Mouse (Mus musculus) MEL (cell line): ENCODE results near the gene Vax1.

Source experiments
- CHD1 ChIP-seq: IDR thresholded peaks from 2 replicates; pipeline ENCODE4 v1.6.1; 2012; ENCODE audit warnings: low read depth, mild to moderate bottlenecking, inconsistent platforms, low read length, improper control_type of control experiment
- CTCF ChIP-seq, 3 experiments: IDR thresholded peaks in 2 of 3; conservative IDR thresholded peaks in 1 of 3; 2 replicates each; pipeline ENCODE4 v1.5.1; 2011 to 2012; ENCODE audit warnings: low read length in 3 of 3, low read depth in 2 of 3, mild to moderate bottlenecking in 2 of 3, improper control_type of control experiment in 1 of 3, inconsistent platforms in 1 of 3, mixed read lengths in 1 of 3, moderate library complexity in 1 of 3; ENCODE audit not compliant: control insufficient read depth in 1 of 3, insufficient read depth in 1 of 3, poor library complexity in 1 of 3, severe bottlenecking in 1 of 3
- E2F4 ChIP-seq: IDR thresholded peaks from 2 replicates; pipeline ENCODE4 v1.6.1; 2011; ENCODE audit warnings: low read depth, low read length, improper control_type of control experiment, borderline replicate concordance
- ELF1 ChIP-seq: IDR thresholded peaks from 2 replicates; pipeline ENCODE4 v1.6.1; 2014; ENCODE audit warnings: low read depth, mild to moderate bottlenecking, inconsistent platforms, low read length, improper control_type of control experiment, moderate library complexity
- KAT2A ChIP-seq: conservative IDR thresholded peaks from 2 replicates; pipeline ENCODE4 v1.6.1; 2012; ENCODE audit warnings: low read depth, low read length, improper control_type of control experiment, inconsistent platforms
- MAFK ChIP-seq: IDR thresholded peaks from 2 replicates; pipeline ENCODE4 v1.6.1; 2011; ENCODE audit warnings: low read depth, mild to moderate bottlenecking, low read length, improper control_type of control experiment, borderline replicate concordance
- MAX ChIP-seq: IDR thresholded peaks from 2 replicates; pipeline ENCODE4 v1.6.1; 2011; ENCODE audit warnings: low read length, improper control_type of control experiment
- MEF2A ChIP-seq: IDR thresholded peaks from 2 replicates; pipeline ENCODE4 v1.6.1; 2014; ENCODE audit warnings: low read depth, mild to moderate bottlenecking, inconsistent platforms, low read length, improper control_type of control experiment; ENCODE audit not compliant: poor library complexity, insufficient replicate concordance, severe bottlenecking; ENCODE audit errors: extremely low read depth
- POLR2A ChIP-seq, 2 experiments: IDR thresholded peaks; 2 replicates each; pipeline ENCODE4 v1.6.1; 2011 to 2012; ENCODE audit warnings: low read length in 2 of 2, mild to moderate bottlenecking in 2 of 2, control low read depth in 1 of 2, improper control_type of control experiment in 1 of 2, low read depth in 1 of 2, moderate library complexity in 1 of 2; ENCODE audit not compliant: control insufficient read depth in 1 of 2, insufficient read depth in 1 of 2, poor library complexity in 1 of 2
- POLR2AphosphoS5 ChIP-seq: IDR thresholded peaks from 2 replicates; pipeline ENCODE4 v1.6.1; 2012; ENCODE audit warnings: low read depth, borderline replicate concordance, mild to moderate bottlenecking, inconsistent platforms, low read length, moderate library complexity, mixed read lengths
- SIN3A ChIP-seq: IDR thresholded peaks from 2 replicates; pipeline ENCODE4 v1.6.1; 2012; ENCODE audit warnings: low read length, improper control_type of control experiment, inconsistent platforms
- USF1 ChIP-seq: IDR thresholded peaks from 2 replicates; pipeline ENCODE4 v1.6.1; 2014; ENCODE audit warnings: low read depth, mild to moderate bottlenecking, inconsistent platforms, low read length, improper control_type of control experiment, moderate library complexity
- ZC3H11A ChIP-seq: IDR thresholded peaks from 2 replicates; pipeline ENCODE4 v1.6.1; 2012; ENCODE audit warnings: low read depth, mild to moderate bottlenecking, inconsistent platforms, low read length, improper control_type of control experiment

- no peak for TF ChIP-seq CHD1
- no peak for TF ChIP-seq SIN3A
- no peak for TF ChIP-seq MEF2A
- TF ChIP-seq POLR2AphosphoS5 = no peak
- TF ChIP-seq CTCF (IDR thresholded peaks at IDR 0.05 in 2 of 3, conservative IDR thresholded peaks at IDR 0.05 in 1 of 3; ENCODE audit: control insufficient read depth in 1 of 3, insufficient read depth in 1 of 3, low read depth in 2 of 3, low read length in 3 of 3, poor library complexity in 1 of 3, severe bottlenecking in 1 of 3) = no peak
- TF ChIP-seq MAX = no peak
- no peak for TF ChIP-seq POLR2A (IDR thresholded peaks at IDR 0.05; ENCODE audit: control insufficient read depth in 1 of 2, insufficient read depth in 1 of 2, low read depth in 1 of 2, low read length in 2 of 2, poor library complexity in 1 of 2)
- TF ChIP-seq E2F4 = no peak
- TF ChIP-seq ELF1 = no peak
- TF ChIP-seq USF1 = no peak
- no peak for TF ChIP-seq ZC3H11A
- TF ChIP-seq KAT2A = no peak
- TF ChIP-seq MAFK = no peak
Measured at GRCm38 (mm10) chr19:59166879-59167278, 3.0 kb downstream of the Vax1 start.
